Mouse (Mus musculus) E14TG2a.4 (cell line): ENCODE data around the gene Rundc1.

Experiments
- CTCF ChIP-seq: conservative IDR thresholded peaks from 2 replicates; pipeline ENCODE4 v1.5.1; 2014; ENCODE audit warnings: low read length
- POU5F1 ChIP-seq: IDR thresholded peaks from 2 replicates; pipeline ENCODE4 v1.6.1; 2014; ENCODE audit warnings: low read length, borderline replicate concordance

GRCm38 (mm10) chr11:101447786-101448185 lies 22.9 kb downstream of the Rundc1 start:
- TF ChIP-seq CTCF, result no peak
- TF ChIP-seq POU5F1, result no peak
